Mouse (Mus musculus): ENCODE results near the gene Ccdc88c. TPM values are rescaled to one million over a fixed set of nuclear protein-coding genes. Genes with fewer than 3 reads are reported as not detected.

Ccdc88c gene
- total RNA-seq, 2 experiments from 2014 or later: 49.5 to 57.8 TPM

DNA sequence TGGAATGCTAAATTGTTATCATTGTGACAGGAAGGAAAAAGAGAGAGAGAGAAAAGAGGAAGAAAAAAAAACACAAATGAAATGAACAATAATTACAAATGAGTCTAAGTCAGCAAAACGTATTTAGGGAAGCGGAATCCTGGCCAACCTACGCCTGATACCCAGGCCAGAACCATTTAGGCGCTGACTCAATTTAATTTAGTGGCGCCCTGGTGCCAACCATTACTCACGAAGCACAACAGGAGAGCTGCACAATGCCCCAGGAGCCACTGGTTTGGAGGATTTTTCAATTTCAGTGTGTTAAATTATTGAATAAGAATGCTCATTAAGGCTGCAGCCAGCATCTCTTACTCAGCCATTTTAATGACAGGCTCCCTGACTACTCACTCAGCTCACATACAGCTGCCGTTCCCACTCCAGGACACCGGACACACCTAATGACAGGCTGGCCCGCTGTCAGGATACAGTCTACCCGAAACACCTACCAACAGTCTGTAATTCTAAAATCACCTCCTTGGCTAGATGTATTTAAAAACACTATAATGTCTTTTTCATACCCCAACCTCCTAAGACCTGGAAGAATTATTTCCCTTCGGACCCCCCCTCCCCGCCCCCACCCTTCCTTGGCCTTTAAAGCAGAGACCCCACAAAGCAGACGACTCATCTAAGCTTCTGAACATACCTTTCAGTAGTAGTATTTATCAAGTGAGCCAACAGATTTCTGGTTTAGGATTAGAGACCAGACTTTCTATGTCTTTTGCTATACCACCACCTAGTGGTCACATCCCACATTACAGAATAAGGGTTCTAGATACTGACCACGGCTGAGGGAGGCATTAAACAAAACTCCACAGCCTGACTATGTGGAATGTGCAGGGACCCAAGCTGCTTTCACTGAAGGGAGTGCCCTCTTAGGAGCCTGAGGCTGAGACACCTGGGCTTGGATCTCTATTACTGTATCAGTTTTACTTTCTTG lies 102.9 kb downstream of the Ccdc88c start:
- peak; percentile 57 for DNase-seq

DNA sequence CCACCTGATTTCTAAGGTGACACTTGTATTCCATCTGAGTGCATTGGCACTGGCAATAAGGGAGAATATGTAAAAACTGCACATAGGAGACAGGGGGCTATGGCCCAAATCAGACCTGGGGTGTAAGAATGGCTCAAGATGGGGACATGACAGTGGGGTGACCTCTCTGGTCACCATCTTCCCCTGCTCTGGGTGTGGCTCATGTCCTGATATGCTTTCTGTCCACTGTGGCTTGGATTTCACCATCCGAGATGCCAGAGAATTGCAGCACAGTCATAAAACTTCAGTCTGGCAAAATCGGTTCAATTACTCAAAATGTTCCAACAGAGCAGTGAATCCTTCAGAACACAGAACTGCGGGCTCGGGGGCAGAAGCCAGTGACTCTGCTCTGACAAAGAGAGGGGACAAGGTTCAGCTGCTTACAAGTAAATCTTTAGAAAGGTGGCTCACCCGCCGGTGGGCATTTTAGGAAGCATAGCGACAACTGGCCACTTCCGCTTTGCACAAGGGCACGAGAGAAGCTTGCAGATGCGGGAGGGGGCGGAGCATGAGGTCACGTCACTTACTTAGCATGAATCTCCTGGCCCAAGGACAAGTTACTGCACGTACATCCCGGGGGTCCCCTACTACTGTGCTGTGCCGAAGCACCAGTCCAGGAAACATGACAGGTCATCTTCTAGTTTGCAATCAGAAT lies 104.1 kb downstream of the Ccdc88c start:
- no peak for DNase-seq

DNA sequence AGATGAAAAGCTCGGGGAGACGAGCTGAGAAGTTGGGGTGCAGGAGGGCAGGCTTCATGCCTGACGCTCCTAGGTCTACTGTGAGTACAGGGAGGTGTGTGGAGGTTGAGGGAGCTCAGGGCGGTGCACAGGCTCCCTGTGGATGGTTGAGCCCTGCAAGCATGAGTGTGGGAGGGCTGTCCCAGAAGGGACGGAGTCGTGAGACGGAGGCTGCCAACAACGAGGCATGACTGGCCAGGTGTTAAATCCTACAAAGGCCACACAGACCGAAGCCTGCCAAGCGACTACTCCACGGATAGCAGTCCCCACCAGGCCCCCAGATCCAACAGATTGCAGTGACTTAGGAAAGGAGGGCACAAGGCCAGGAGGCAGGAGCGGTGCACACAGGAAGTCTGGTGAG lies 118.1 kb downstream of the Ccdc88c start:
- DNase-seq: no peak

DNA sequence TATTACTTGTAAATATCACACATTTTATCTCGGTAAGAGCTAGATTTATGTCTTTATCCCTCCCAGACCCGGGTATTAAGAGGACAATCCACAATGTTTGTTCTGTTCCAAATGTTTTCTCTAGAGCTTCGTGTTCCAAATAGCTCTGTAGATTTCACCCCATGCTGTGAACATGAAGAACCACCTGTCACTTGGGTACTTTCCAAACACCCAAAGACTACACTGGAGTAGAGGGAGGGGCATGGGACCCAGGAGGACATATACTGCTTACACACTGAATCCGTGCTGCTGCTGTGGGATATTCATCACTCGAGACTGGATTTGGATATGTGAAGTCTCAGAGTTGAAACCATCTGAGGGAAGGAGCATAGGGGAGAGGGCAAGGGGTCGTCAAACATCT lies 119.1 kb downstream of the Ccdc88c start:
- no peak for DNase-seq

DNA sequence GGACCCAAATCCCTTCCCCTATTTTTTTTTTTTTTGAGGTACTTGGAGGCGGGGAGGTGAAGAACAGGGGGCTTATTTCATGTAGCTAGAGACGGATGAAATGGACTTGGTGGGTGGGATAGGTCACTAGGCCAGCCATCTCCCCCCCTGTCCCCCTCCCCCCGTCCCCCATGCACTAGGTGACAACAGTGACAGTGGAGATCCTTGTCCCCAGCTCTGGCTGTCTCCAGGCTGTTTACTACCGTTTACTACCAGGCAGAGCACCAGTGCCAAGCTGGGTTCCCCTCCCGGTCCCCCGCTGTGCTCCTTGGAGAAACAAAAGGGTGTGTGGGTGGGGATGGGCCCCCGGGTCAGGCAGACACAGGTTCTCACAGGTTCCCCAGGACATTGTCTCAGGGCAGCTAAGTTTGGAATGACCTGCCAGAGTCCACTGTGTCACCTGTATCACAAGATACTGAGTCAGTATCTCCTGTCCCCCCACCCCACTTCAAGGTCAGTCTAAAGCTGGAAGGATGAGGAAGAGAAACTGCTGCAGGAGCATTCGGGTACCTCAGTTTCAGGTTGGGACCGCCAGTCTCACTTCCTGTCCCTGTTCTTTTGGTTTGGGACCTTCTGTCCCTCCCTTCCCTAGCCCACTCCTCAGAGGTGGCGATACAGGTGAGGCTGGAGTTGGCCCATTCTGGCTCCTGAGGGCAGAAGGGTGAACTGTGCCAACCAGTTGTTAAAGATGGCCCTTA lies 120.4 kb downstream of the Ccdc88c start:
- no peak for DNase-seq

DNA sequence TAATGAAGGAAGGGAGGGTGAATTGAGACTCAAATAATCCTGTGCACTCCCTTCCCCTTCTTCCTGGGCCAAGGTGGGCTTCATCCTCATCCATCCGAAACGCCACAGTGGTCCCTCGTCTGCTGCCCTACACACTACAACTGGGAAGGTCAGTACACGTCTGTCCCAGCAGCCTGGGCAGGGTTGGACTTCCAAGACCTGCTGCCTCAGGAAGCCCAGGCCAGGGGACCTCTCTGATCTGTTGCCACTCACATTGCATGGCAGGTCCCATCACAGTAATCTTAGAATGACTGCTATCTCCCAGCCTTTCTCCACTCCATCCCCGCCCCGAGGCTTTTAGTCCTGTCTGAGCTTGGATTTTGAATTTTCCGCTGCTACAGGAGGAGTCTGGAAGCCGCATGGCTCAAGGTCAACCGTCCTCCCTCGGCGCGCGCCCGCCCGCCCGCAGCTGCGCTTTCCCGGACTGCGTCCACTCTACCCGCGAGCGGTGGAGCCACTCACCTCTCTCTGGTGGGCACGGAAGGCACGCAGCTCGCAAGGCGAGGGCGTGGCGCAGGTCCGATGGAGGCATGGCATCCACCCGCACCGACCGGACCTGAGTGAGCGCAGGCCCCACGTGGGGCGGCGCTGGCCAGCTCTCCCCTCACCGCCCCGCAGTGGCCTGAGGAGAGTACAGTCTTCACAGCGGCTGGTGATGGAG lies 121.1 kb downstream of the Ccdc88c start, which contains the start of gene Gpr68:
Gene Gpr68, minus strand, starts transcription at position 601 of the 700 bp plus-strand sequence.
- peak; percentile 41 for DNase-seq

DNA sequence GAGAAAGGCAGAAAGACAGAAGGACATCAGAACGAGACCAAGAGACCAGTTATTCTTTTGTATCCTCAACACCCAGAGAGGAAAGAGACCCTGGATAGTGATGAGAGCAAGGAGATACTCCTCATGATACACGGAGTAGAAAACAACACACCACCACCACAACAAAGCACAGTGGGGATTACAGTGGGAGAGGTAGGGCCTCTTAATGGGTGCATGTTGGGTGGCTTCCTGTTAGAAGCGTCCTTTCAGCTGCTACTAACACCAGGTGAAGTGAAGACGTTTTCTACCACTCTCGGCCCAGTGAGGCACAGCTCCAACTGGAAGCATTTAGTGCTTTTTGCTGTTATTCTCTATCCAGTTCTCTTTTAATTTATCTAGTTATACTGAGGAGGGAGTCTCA lies 122.0 kb downstream of the Ccdc88c start:
- DNase-seq: no peak

DNA sequence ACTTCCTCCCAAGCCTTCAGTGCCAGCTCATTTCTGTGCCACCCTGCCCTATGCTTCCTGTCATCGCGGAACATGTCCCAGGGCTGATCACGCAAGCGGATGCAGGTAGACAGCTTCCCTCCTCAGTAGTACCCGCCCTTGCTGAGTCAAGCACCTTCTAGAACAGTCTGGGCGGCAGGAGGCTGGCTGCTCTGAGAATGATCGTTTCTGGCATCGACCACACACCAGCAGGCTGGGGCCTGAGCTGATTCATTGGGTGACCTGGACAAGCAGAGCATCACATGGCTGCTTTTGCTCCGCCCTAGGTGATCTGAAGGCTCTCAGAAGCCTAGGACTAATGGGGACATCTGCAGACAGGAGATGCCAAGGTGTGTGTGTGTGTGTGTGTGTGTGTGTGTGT lies 125.1 kb downstream of the Ccdc88c start:
- no peak for DNase-seq

DNA sequence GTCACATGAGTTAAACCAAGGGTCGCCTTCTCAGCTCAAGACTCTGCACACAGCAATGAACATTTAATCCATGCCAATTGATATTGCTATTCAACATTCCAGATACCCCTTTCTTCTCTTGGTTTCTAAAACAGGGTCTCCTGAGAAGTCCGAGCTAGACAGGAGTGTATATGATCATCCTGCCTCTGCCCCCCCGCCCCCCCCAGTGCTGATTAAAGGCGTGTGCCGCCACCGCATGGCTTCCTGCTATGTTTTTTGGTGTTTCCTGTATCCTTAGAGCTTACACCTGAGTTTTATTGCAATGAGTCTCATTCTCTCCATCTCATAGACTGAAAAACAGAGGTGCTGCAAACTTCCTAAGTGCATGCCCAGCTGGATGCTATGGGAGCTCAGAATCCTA lies 127.5 kb downstream of the Ccdc88c start:
- DNase-seq: no peak

DNA sequence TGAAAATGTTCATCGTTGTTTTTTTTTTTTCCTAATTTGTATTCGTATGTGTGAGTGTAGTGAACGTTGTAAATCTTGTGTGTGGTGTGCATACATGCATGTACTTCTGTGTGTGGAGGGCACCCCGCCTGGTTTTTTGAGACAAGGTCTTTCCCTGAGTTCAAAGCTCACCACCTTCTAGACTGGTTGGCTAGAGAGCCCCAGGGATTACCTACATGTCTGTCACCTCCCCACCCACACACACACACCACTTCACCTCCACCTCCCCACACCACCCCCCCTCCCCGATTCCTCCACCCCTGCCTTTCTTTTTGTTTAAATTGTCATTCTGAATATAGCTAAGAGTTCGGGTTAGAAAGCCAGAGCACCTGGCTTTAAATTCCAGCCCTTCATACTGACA lies 128.0 kb downstream of the Ccdc88c start:
- DNase-seq: no peak

DNA sequence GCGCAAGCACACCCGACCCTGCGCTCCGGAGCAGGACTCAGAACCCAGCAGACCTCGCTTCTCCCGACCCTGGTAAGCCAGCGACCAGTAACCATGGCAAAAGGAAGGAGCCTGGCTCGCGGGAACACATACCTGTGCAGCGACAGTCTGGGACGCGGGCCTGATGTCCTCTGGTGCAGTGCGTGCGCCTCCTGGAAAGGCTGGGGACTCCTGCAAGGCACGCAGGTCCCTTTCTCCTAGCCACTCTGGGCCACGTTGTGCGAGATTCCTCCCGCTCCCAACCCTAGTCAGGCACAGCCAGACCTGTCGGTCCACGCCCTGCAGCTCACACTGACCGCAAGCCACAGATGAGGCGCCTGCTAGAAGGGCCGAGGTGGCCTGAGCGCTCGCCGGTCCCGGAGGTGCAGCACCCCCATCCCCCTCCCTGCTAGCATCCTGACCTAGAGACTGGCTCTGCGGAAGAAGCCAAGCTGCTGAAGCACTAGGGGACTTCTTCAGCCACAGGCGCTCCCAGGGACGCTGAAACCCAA lies 129.7 kb downstream of the Ccdc88c start:
- DNase-seq: no peak

DNA sequence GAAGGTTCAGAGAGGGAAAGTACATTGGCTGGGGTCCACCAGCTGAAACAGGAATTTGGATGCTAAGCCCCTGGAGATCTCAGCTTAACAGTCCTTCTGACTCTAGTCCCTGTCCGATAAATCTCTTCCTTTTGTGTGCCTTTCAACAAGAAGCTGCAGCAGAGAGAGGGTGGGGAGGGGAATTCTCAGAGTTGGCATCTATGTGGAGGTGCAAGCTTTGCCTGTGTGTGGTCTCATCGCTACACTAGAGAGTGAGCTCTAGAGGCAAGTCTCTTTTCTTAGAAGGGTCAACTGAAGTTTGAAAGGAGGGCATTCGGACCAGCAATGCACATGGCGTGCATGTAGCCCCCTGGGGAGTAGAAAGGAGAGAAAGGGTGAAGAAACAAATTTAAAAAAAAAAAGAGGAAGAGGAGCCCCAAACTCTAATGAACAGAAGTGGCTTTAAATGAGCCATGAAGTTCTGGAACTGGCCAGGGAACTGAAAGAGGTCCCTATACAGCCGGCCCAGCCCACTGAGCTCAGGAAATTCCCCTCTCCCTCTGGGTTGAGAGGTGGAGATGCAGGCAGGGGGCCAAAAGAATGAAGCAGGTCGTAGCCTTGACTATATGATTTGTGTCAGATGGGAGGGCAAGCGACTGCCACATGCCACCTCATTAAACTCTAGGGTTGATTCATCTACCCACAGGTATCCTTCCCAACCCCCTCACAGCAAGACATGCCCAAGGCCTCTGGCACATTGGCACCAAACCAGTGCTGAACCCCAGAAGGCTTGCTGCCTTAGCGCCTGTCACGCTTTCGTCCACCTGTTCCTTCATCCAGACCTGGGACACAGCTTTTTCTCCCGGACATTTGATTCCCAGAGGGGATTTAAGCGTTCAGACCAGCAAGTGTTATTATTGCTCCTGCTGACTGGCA lies 130.9 kb downstream of the Ccdc88c start:
- no peak for DNase-seq

DNA sequence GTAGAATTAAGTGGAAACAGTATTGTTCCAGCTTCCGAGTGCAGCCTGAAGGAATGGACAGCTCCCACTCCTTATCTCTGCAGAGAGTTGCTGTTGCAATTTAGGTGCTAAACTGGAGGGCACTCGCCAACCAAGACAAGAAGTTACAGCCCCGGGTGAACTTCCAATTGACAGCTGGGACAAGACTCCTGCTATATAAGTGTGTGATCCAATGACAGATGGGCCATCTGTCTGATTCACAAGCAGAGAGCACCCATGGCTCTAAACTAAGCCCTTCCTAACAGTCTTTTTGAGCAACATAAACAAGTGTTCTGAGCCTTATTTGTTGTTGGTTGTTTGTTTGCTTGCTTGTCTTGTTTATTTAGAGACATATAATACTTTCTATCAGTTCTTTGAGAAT lies 132.2 kb downstream of the Ccdc88c start:
- DNase-seq: no peak

DNA sequence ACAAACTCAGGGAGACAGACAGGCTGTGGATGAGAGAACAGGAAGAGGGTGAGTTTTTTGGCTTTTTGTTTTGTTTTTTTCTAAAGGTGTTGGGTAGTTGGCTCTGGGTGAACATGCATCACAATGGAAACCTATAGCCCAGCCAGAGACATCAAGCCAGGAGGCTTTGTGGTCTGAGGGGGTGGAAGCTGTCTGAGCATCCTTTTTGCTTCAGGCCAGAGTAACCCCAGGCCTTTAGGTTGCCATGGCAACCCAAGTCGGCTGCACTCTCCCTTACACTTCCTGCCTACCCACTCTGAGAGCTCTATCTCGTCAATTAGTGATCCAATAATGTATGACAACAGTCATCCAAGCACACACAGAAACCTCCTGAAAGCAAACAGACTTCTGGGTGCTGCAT lies 133.4 kb downstream of the Ccdc88c start:
- no peak for DNase-seq

DNA sequence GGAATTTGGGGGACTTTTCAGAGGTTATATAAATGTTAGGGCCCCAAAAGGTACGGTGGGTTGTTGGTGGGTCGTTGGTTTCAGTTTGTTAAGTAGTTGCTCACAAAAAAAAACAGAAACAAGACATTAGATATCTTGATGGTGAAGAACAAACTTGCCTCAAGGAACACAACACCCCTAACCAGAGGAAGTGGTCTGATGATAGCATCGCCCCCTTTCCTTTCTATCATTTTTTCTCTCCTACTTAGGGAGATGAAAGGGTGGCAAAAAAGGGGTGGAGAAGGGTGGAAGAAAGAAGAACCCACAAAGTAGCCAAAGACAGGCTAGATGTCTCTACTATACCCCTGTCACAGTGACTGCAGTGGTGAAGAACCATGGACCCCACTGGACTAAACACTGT lies 138.3 kb downstream of the Ccdc88c start:
- no peak for DNase-seq

DNA sequence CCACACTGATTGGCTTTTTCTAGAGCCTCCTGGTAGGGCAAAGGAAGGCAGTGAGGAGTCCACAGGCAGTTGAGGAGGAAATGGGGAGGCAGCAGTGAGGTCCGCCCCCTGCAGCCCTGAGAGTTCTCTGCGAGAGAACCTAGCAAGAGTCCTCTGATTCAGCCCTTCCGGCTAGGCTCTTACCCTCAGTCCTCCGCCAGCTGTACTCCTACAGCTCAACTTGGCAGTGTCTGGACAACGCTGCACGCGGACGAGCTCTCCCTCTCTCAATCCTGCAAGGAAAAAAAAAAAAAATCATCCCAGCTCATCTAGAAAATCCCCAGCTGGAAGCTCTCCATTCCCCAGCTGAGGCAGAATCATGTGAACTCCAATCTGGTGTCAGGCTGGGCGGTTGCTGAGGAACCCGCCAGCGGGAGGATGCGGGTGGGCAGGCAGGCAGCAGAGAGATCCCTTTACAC lies 141.0 kb downstream of the Ccdc88c start:
- DNase-seq: peak; percentile 33

DNA sequence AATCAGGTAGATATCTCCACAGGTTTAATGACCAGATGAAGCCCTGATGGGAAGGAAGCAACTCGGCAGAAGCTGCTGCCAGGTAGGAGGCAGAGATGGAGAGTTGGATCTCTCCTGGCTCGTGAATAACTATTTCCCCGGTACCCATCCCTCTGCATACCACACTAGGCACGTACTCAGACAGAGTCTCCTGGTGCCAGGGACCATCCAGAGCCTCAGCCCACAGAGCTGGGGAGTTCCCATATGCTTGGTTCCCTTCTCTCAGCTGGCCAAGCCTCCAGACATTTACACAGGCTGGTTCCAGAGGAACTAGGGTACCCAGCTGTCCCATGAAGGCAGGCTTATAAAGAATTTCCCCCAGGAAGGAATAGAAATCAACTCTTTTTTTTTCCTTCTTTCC lies 142.0 kb downstream of the Ccdc88c start:
- no peak for DNase-seq

DNA sequence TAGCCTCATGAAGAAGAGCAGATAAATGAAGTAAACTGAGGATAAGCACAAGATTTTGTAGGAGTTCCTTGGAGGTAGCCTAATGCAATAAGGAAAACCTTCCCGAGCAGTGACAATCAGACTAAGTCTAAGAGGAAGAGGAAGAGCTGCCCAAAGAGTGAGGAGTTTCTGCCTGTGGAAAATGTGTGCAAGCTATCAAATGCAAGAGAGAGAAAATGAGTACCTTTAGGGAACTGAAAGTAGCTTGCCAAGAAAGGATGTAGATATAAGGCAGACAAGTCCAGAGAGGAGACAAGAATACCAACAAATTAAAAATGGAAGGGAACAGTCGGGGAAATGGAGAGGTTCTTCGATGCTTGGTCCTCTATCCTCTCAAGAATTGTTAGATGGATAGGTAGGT lies 143.3 kb downstream of the Ccdc88c start:
- DNase-seq: no peak

DNA sequence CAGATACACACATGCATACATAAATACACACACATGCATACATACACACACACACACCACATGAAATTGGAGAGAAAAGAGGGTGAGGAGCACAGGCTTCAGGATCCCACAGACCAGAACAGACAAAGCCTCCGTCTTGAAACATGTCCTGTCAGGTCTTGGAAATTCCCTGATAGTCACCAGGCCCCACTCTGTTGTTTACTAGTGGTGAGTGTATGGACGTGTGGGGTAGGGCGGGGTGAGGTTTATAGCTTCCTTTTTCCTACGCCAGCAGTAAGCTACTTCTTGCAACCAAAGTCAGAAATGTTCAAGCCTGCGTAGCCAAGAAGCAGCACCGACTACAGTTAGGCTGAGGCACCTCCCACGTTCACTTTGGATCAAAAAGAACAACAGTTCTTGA lies 145.7 kb downstream of the Ccdc88c start:
- DNase-seq: no peak

DNA sequence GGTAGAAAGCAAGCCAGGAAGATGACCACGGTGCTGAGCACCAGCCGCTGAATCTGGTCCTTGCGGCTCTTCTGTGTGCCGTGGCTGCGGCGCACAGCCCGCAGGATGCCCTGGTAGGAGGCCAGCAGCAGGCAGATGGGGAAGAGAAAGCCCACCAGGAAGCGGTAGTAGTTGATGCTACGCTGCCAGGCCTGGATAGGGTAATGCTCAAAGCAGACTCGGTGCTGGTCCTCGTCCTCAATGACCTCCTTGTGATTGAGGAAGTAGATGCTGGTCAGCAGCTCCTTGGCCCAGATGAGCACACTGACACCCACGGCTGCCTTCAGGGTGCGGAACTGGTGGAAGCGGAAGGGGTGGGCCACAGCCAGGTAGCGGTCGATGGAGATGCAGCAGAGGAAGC lies 150.3 kb downstream of the Ccdc88c start:
- DNase-seq: no peak

DNA sequence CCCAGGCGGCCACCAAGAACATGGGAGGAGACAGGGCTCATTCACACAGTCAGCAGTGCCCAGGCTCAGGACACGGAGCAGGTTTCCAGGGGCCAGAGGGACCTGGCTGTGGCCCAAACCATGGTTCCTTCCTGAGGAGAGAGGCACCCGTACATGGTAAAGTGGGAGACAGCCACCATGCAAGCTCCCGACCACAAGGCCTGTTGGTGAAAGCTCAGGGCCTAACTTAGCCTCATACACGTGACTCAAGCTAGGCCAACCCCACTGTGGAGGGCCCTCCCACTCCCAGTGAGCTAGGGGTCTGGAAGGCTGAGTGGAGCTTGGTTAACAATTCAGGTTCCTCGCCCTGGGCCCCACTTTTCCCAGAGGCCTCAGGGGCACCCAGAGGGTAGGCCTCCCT lies 150.9 kb downstream of the Ccdc88c start:
- DNase-seq: no peak
